Mouse (Mus musculus): ENCODE data around the gene Gm960. TPM values are rescaled to one million over a fixed set of nuclear protein-coding genes. Genes with fewer than 3 reads are reported as not detected.
A peak's percentile ranks its signal among the peaks of the same experiment; 100 is the strongest.
"Not testable (repeated sequence)": the region's sequence is repeated elsewhere in the genome, so short reads cannot be mapped to it uniquely, and the experiment has no call there.

Gm960 gene
- polyA plus RNA-seq, 1 experiment from 2014 or later = 3.2 TPM

GRCm38 (mm10) chr19:4593792-4594522 is 104.5 kb downstream of the Gm960 start:
- Histone ChIP-seq H3K4me3 (replicated peaks; ENCODE audit: low read depth, low read length) (no peak overlapping the region), H3K4me1 (replicated peaks; ENCODE audit: insufficient read depth, low read length) (no peaks in the 10 kb centered on the region), H3K9ac (ENCODE audit: low read depth, low read length) (no peak overlapping the region), H3K27ac (0 out of 2 replicates have a peak overlapping the region, but pooled peaks have one; percentile 36), H3K36me3 (ENCODE audit: insufficient read depth, low read length) (no peaks in the 10 kb centered on the region), H3K9me3 (replicated peaks; ENCODE audit: low read length) (no peaks in the 10 kb centered on the region), H3K4me2 (ENCODE audit: low read length) (no peak overlapping the region), H3K27me3 (ENCODE audit: insufficient read depth, low read length) (no peaks in the 10 kb centered on the region)
- no peak for TF ChIP-seq CTCF (IDR thresholded peaks at IDR 0.05; ENCODE audit: low read depth)
- DNase-seq (ENCODE audit: low spot score) (no peak), ATAC-seq (replicated peaks; ENCODE audit: low FRiP score, low read depth) (peak; percentile 69)
- WGBS = 34% methylated on average over 7 of the region's 7 CpGs

GRCm38 (mm10) chr19:4590025-4590424 is 108.4 kb downstream of the Gm960 start:
- H3K4me2 ChIP-seq (ENCODE audit: low read length) = no peak overlapping the region
- TF ChIP-seq CTCF (IDR thresholded peaks at IDR 0.05; ENCODE audit: low read depth) = no peak
- ATAC-seq (replicated peaks; ENCODE audit: low FRiP score, low read depth) = no peak
- no peaks in the 10 kb centered on the region for H3K4me1 ChIP-seq (replicated peaks; ENCODE audit: insufficient read depth, low read length)
- H3K27ac ChIP-seq = no peak overlapping the region
- H3K27me3 ChIP-seq (ENCODE audit: insufficient read depth, low read length) = no peaks in the 10 kb centered on the region
- DNase-seq (ENCODE audit: low spot score) = no peak
- H3K36me3 ChIP-seq (ENCODE audit: insufficient read depth, low read length) = no peaks in the 10 kb centered on the region
- H3K9ac ChIP-seq (ENCODE audit: low read depth, low read length) = no peak overlapping the region
- H3K4me3 ChIP-seq (replicated peaks; ENCODE audit: low read depth, low read length) = no peak overlapping the region
- no peaks in the 10 kb centered on the region for H3K9me3 ChIP-seq (replicated peaks; ENCODE audit: low read length)
- 76% methylated on average over 3 of the region's 3 CpGs for WGBS

GRCm38 (mm10) chr19:4589081-4589480 is 109.4 kb downstream of the Gm960 start:
- no peak overlapping the region for H3K9ac ChIP-seq (ENCODE audit: low read depth, low read length)
- H3K27me3 ChIP-seq (ENCODE audit: insufficient read depth, low read length) = no peaks in the 10 kb centered on the region
- no peak overlapping the region for H3K4me3 ChIP-seq (replicated peaks; ENCODE audit: low read depth, low read length)
- H3K4me2 ChIP-seq (ENCODE audit: low read length) = no peak overlapping the region
- no peak overlapping the region for H3K27ac ChIP-seq
- no peaks in the 10 kb centered on the region for H3K4me1 ChIP-seq (replicated peaks; ENCODE audit: insufficient read depth, low read length)
- ATAC-seq (replicated peaks; ENCODE audit: low FRiP score, low read depth) (no peak), DNase-seq (ENCODE audit: low spot score) (peak; percentile 37)
- 76% methylated on average over 1 of the region's 1 CpGs for WGBS
- no peaks in the 10 kb centered on the region for H3K36me3 ChIP-seq (ENCODE audit: insufficient read depth, low read length)
- peak; percentile 59 for TF ChIP-seq CTCF (IDR thresholded peaks at IDR 0.05; ENCODE audit: low read depth)
- no peaks in the 10 kb centered on the region for H3K9me3 ChIP-seq (replicated peaks; ENCODE audit: low read length)

- ATAC-seq (replicated peaks; ENCODE audit: low FRiP score, low read depth) (no peak), DNase-seq (ENCODE audit: low spot score) (no peak)
- Histone ChIP-seq H3K27me3 (ENCODE audit: insufficient read depth, low read length) (no peaks in the 10 kb centered on the region), H3K36me3 (ENCODE audit: insufficient read depth, low read length) (no peaks in the 10 kb centered on the region), H3K9ac (ENCODE audit: low read depth, low read length) (no peak overlapping the region), H3K4me2 (ENCODE audit: low read length) (no peak overlapping the region), H3K9me3 (replicated peaks; ENCODE audit: low read length) (no peaks in the 10 kb centered on the region), H3K4me3 (replicated peaks; ENCODE audit: low read depth, low read length) (no peak overlapping the region), H3K27ac (no peak overlapping the region), H3K4me1 (replicated peaks; ENCODE audit: insufficient read depth, low read length) (no peaks in the 10 kb centered on the region)
- TF ChIP-seq CTCF (IDR thresholded peaks at IDR 0.05; ENCODE audit: low read depth) = no peak
- WGBS = 70% methylated on average over 3 of the region's 3 CpGs
Observed at GRCm38 (mm10) chr19:4588430-4588829, 110.0 kb downstream of the Gm960 start.

GRCm38 (mm10) chr19:4587426-4587825 is 111.0 kb downstream of the Gm960 start:
- 39% methylated on average over 2 of the region's 2 CpGs for WGBS
- no peaks in the 10 kb centered on the region for H3K4me1 ChIP-seq (replicated peaks; ENCODE audit: insufficient read depth, low read length)
- no peaks in the 10 kb centered on the region for H3K27me3 ChIP-seq (ENCODE audit: insufficient read depth, low read length)
- no peak for DNase-seq (ENCODE audit: low spot score)
- no peaks in the 10 kb centered on the region for H3K36me3 ChIP-seq (ENCODE audit: insufficient read depth, low read length)
- no peak overlapping the region for H3K27ac ChIP-seq
- no peak overlapping the region for H3K4me2 ChIP-seq (ENCODE audit: low read length)
- no peak for ATAC-seq (replicated peaks; ENCODE audit: low FRiP score, low read depth)
- no peak for TF ChIP-seq CTCF (IDR thresholded peaks at IDR 0.05; ENCODE audit: low read depth)
- H3K4me3 ChIP-seq (replicated peaks; ENCODE audit: low read depth, low read length) = no peak overlapping the region
- no peaks in the 10 kb centered on the region for H3K9me3 ChIP-seq (replicated peaks; ENCODE audit: low read length)
- no peak overlapping the region for H3K9ac ChIP-seq (ENCODE audit: low read depth, low read length)

- H3K27me3 ChIP-seq (ENCODE audit: insufficient read depth, low read length); H3K4me3 ChIP-seq (replicated peaks; ENCODE audit: low read depth, low read length); H3K4me2 ChIP-seq (ENCODE audit: low read length); H3K9me3 ChIP-seq (replicated peaks; ENCODE audit: low read length); H3K36me3 ChIP-seq (ENCODE audit: insufficient read depth, low read length); H3K9ac ChIP-seq (ENCODE audit: low read depth, low read length); DNase-seq (ENCODE audit: low spot score); ATAC-seq (replicated peaks; ENCODE audit: low FRiP score, low read depth); H3K27ac ChIP-seq; H3K4me1 ChIP-seq (replicated peaks; ENCODE audit: insufficient read depth, low read length): not testable (repeated sequence)
Observed at GRCm38 (mm10) chr19:4586783-4587182, 111.7 kb downstream of the Gm960 start.

- Histone ChIP-seq H3K36me3 (ENCODE audit: insufficient read depth, low read length) (no peaks in the 10 kb centered on the region), H3K9me3 (replicated peaks; ENCODE audit: low read length) (no peaks in the 10 kb centered on the region), H3K4me2 (ENCODE audit: low read length) (no peak overlapping the region), H3K27me3 (ENCODE audit: insufficient read depth, low read length) (no peaks in the 10 kb centered on the region), H3K9ac (ENCODE audit: low read depth, low read length) (no peak overlapping the region), H3K4me3 (replicated peaks; ENCODE audit: low read depth, low read length) (no peak overlapping the region), H3K27ac (no peak overlapping the region), H3K4me1 (replicated peaks; ENCODE audit: insufficient read depth, low read length) (no peaks in the 10 kb centered on the region)
- 64% methylated on average over 2 of the region's 2 CpGs for WGBS
- no peak for DNase-seq (ENCODE audit: low spot score)
- no peak for ATAC-seq (replicated peaks; ENCODE audit: low FRiP score, low read depth)
- TF ChIP-seq CTCF (IDR thresholded peaks at IDR 0.05; ENCODE audit: low read depth) = no peak
Observed at GRCm38 (mm10) chr19:4583856-4584255, 114.6 kb downstream of the Gm960 start.

Measured in kidney, postnatal 0 days (tissue).